Mouse (Mus musculus) midbrain, embryonic 16.5 days (tissue): ENCODE measurements around the gene Lrp1. TPM values are rescaled to one million over a fixed set of nuclear protein-coding genes. Genes with fewer than 3 reads are reported as not detected.
A peak's percentile ranks its signal among the peaks of the same experiment; 100 is the strongest.

ENCODE experiments used
- ATAC-seq: fragments of 200-750 bp; cut with Nextera tagmentation; 2 replicates; pipeline ENCODE4 v1.8.0; 2017; ENCODE audit warnings: moderate TSS enrichment
- H3K27ac ChIP-seq: fragments of 300-500 bp; sonication (generic); 2 replicates; pipeline ENCODE4 v1.5.1; 2014; ENCODE audit warnings: mild to moderate bottlenecking, low read length, mixed read lengths
- H3K27me3 ChIP-seq: fragments of 300-500 bp; sonication (generic); 2 replicates; pipeline ENCODE4 v1.6.1; 2014; ENCODE audit warnings: low read depth, low read length, mixed read lengths; ENCODE audit not compliant: control insufficient read depth, insufficient read depth
- H3K36me3 ChIP-seq: fragments of 300-500 bp; sonication (generic); 2 replicates; pipeline ENCODE4 v1.6.1; 2014; ENCODE audit warnings: mild to moderate bottlenecking, low read length, moderate library complexity, mixed read lengths; ENCODE audit not compliant: control insufficient read depth, insufficient read depth
- H3K4me1 ChIP-seq: fragments of 300-500 bp; sonication (generic); 2 replicates; pipeline ENCODE4 v1.6.1; 2014; ENCODE audit warnings: mild to moderate bottlenecking, low read length, mixed read lengths; ENCODE audit not compliant: control insufficient read depth, insufficient read depth
- H3K4me2 ChIP-seq: fragments of 300-500 bp; sonication (generic); 2 replicates; pipeline ENCODE4 v1.6.1; 2014; ENCODE audit warnings: mild to moderate bottlenecking, low read length, mixed read lengths
- H3K4me3 ChIP-seq: fragments of 300-500 bp; sonication (generic); 2 replicates; pipeline ENCODE4 v1.5.1; 2014; ENCODE audit warnings: low read depth, mild to moderate bottlenecking, low read length, moderate library complexity, mixed read lengths
- H3K9ac ChIP-seq: fragments of 300-500 bp; sonication (generic); 2 replicates; pipeline ENCODE4 v1.6.1; 2014; ENCODE audit warnings: low read depth, low read length, mixed read lengths
- H3K9me3 ChIP-seq: fragments of 300-500 bp; sonication (generic); replicated peaks from 2 replicates; pipeline ENCODE4 v1.6.1; 2014; ENCODE audit warnings: mild to moderate bottlenecking, low read length, mixed read lengths; ENCODE audit not compliant: control insufficient read depth, poor library complexity, severe bottlenecking
- WGBS: fragments of 180-500 bp; shearing (Covaris S2); extraction: QIAGEN DNeasy Blood & Tissue Kit; methylation state at CpG from one replicate; pipeline ENCODE4 v1.1.7; 2014; 5-methylcytosine and 5-hydroxymethylcytosine counted together
- polyA plus RNA-seq: library from polyadenylated mRNA; unstranded; fragments of >200 nt; fragmentation: Nextera tagmentation; extraction: Ambion mirVana; gene quantifications from 2 replicates; pipeline ENCODE4 v1.2.1, GENCODE M21; 2015

Gene Lrp1
- 110 and 117 TPM in 2 replicates for polyA plus RNA-seq

DNA sequence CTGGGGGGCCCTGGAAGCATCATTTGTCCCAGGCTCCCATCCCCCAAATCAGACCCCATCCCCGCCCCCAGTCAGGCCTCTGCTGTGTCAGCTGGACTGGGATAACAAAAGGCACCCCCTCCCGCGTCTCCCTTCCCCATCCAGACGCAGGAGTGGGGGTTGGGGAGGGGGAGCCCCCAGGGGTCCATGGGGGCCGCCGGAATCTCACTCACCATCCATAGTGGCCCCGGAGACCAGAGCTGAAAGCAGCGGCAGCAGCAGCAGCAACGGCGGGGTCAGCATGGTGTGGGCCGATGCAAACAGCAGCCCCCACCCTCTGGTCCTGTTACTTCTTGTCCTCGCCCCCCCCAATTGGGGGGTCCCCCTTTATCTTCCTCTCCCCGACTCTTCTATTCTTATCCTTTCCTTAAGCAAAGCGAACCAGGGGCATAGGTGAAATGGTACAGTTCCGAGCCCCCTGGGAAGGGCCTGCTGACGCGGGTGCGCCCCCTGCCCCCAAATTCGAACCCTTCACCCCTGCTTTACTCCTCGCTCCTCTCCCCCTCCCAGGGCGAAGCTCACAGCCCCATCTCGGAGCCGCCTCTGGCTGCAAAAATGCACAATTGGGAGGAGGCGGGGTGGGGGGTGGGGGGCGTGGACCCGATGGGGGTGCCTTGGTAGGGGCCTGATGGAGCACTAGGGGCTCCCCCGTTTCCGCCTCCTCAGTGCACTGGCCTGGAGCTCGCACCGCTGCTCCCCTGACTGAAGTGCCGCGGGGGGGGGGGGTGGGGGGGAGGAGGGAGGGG is at the start of gene Lrp1:
TSS of gene Lrp1 (minus strand) at position 743 of the 785 bp plus-strand sequence.
- H3K9ac ChIP-seq, result peak within 1 kb of the TSS; percentile 89
- H3K36me3 ChIP-seq, result no peaks in the 10 kb centered on the region; the same call in 1 of the 2 replicates
- no peaks in the 10 kb centered on the region for H3K27me3 ChIP-seq
- peaks cover 41% of the 10 kb centered on the region for H3K4me1 ChIP-seq
- peak within 1 kb of the TSS; percentile 68 for H3K4me3 ChIP-seq
- ATAC-seq, result peak; percentile 76
- H3K9me3 ChIP-seq, result no peaks in the 10 kb centered on the region
- peak within 1 kb of the TSS; percentile 96 for H3K4me2 ChIP-seq
- 0% methylated on average over 24 of the region's 32 CpGs for whole genome bisulfite sequencing
- H3K27ac ChIP-seq, result peak within 1 kb of the TSS; percentile 85

DNA sequence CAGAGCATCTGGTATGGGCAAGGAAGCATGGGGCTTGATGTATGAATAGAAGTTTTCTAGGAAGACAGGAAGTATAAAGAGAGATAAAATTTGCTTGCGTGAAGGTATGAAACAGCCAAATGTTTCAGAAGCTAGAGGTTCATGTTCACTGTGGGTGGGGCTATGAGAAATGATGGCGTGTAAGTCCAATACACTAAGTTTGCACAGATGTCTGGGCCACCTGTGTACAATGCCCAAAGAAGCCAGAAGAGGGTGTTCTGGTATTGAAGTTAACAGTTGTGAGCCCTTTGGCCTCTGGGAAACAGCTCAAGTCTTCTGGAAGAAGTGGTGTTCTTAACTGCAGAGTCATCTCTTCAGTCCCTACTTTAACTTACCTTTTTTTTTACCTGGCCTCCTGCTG is 49.2 kb upstream of the Lrp1 start:
- H3K27me3 ChIP-seq, result peaks cover 27% of the 10 kb centered on the region
- no peaks in the 10 kb centered on the region for H3K9me3 ChIP-seq
- no peaks in the 10 kb centered on the region for H3K36me3 ChIP-seq
- 96% methylated on average over 2 of the region's 2 CpGs for WGBS
- no peak overlapping the region for H3K27ac ChIP-seq
- no peak overlapping the region for H3K4me2 ChIP-seq
- H3K4me3 ChIP-seq, result no peak overlapping the region
- ATAC-seq, result no peak
- peaks cover 20% of the 10 kb centered on the region for H3K4me1 ChIP-seq
- H3K9ac ChIP-seq, result no peak overlapping the region

DNA sequence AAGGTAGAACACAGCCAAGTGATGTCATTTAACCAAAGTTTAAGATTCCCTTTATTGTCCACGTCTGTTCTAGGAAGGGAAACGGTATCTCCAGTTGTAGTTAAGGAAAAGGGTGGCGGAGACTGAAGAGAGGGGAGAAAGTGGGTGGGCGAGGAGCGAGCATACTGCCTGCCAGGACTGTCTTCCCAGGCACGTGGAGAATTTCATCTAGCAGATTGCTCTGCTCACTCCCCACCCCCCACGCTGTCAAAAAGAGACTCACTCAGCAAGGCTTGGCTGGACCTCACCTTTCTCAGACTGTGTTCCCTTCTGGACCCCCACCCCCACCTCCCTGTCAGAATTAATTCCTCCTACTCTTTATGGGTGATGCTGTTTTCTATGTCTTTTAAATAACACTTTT is 48.2 kb upstream of the Lrp1 start:
- Histone ChIP-seq H3K27me3 (peaks cover 37% of the 10 kb centered on the region), H3K4me1 (peaks cover 20% of the 10 kb centered on the region), H3K4me2 (0 out of 2 replicates have a peak overlapping the region, but pooled peaks have one; percentile 24), H3K4me3 (no peak overlapping the region), H3K27ac (no peak overlapping the region), H3K9me3 (no peaks in the 10 kb centered on the region), H3K36me3 (no peaks in the 10 kb centered on the region), H3K9ac (no peak overlapping the region; the same call in 1 of the 2 replicates)
- 34% methylated on average over 7 of the region's 7 CpGs for WGBS
- no peak for ATAC-seq

DNA sequence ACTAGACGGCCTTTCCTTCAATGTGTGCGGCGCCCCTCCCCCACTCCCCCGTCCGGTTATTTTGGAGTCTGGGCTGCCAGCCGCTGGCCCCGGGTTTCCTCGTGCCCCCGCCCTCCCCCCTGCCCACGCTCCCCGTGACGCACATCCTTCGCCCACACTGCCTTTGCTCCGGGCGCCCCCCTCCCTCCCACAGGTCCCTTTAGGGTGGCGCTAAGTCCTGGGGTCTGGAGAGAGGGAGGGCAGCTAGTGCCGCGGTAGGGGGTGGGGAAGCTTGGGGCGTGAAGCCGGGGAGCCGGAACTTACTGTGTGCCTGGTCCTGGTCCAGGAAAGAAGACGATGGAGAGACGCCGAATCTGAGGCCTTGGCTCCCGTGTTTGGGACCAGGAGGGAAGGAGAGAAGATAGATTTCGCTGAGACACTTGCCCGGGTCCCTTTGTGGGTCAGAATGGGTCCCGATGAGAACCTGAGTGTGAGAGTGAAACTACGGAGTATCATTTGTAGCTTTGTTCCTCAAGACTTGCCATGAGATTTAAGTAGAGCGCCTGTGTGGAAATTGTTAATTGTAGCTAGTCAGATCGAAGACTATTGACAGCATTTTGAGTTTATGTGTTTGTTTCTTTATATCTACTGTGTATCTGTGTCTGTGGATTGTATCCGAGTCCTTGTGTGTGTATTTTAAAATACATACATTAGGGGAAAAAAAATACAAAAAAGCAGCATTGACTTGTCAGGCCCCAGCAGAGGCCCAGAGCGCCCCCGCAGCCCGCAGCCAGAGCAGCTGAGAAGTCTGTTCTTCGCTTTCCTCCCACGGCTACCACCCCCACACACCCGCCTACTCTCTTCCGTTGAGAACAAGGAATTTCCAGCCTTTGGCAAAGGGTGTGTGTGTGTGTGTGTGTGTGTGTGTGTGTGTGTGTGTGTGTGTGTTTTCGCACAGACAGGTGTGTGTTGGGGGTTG is 47.4 kb upstream of the Lrp1 start, which contains the start of gene Nab2:
TSS of gene Nab2 (minus strand) at position 476 of the 958 bp plus-strand sequence.
- 2% methylated on average over 37 of the region's 40 CpGs for WGBS
- Histone ChIP-seq H3K27me3 (peaks cover 45% of the 10 kb centered on the region), H3K9ac (peak within 1 kb of the TSS; percentile 46), H3K4me2 (peak within 1 kb of the TSS; percentile 93), H3K36me3 (no peaks in the 10 kb centered on the region), H3K4me1 (peaks cover 20% of the 10 kb centered on the region), H3K4me3 (peak within 1 kb of the TSS; percentile 58), H3K27ac (peak within 1 kb of the TSS; percentile 72), H3K9me3 (no peaks in the 10 kb centered on the region)
- ATAC-seq, result no peak

DNA sequence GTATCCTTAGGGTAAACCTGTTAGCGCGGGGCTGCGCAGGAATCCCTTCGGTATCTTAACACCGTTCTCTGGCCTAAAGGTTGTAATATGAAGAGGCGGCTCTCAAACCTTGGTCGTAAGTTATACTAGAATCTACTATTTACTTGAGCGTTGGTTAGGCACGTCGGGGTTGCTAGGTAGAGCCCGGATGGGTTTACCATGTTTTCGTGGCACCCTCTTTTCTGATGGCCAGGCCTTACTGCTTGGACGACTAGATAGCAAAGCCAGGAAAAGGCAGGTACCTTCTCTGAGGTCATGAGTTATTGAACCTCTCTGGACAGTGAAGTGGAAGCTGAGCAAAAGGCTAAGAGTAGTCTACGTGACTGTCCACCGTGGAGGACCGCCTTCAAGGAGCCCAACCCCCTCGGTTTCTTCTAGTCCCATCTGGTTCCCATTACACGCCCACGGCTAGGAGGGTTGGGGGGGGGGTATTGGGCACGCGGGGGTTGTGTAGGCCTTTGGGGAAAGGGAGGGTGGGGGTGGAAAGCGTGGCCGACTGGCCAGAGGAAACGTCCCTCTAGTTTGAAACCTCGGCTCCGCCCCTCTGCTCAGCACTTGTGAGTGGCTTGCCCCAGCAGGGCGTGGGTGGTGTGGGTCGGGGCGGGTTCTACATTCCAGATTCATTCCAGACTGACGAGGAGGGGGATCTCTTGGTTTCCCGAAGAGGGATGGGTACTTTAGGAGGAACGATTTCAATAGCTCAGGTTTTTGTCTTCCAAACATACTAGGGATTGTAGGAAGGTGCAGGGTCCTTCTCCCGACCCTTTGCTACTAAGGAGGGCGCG is 46.5 kb upstream of the Lrp1 start:
- peak overlapping the region; percentile 72 for H3K9ac ChIP-seq

DNA sequence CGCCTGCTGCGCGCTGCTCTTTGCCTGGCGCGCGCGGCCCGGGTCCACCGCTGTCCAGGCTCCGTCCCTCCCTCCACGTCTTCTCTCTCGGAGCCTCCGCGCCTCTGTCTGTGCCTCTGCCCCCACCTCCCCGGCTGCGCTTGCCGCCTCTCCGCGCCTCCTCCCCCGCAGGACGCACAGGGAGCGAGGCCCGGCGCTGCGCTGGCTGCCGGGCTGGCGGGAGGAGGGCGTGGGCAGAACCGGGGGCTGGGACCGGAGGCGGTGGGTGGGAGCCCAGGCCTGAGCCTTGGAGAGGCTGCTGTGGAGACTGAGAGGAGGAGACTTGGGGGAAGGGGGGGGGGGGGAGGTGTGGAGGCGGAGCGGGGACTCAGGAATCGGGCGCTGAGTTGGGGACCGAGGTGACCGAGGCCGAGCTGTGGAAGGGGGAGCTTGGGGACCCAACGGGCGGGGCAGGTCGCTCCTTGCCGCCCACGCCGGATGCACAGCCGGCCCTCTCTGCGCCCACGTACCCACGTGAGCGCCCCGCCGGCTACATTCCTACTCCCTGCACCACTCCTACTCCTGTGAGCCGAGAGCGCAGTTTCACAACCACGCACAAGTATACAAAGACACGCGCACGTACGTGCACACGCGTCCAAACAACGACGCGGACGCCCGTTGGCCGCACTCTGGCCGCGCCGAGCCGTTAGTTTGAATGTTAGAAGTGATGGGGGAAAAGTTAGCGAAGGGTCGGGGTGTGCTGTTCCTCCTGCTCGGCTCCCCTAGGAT is 45.7 kb upstream of the Lrp1 start, which contains the start of gene Nemp1:
TSS of gene Nemp1 (plus strand) at position 401 of the 768 bp plus-strand sequence.
- peak; percentile 49 for ATAC-seq

More for the DNA sequence above, 46.5 kb upstream of the Lrp1 start:
- Histone ChIP-seq H3K27me3 (peaks cover 54% of the 10 kb centered on the region), H3K27ac (peak overlapping the region; percentile 72), H3K9me3 (no peaks in the 10 kb centered on the region), H3K36me3 (no peaks in the 10 kb centered on the region), H3K4me1 (peaks cover 21% of the 10 kb centered on the region), H3K4me2 (peak overlapping the region; percentile 93), H3K4me3 (peak overlapping the region; percentile 58)
- 2% methylated on average over 31 of the region's 35 CpGs for WGBS
- peak; percentile 18 for ATAC-seq

DNA sequence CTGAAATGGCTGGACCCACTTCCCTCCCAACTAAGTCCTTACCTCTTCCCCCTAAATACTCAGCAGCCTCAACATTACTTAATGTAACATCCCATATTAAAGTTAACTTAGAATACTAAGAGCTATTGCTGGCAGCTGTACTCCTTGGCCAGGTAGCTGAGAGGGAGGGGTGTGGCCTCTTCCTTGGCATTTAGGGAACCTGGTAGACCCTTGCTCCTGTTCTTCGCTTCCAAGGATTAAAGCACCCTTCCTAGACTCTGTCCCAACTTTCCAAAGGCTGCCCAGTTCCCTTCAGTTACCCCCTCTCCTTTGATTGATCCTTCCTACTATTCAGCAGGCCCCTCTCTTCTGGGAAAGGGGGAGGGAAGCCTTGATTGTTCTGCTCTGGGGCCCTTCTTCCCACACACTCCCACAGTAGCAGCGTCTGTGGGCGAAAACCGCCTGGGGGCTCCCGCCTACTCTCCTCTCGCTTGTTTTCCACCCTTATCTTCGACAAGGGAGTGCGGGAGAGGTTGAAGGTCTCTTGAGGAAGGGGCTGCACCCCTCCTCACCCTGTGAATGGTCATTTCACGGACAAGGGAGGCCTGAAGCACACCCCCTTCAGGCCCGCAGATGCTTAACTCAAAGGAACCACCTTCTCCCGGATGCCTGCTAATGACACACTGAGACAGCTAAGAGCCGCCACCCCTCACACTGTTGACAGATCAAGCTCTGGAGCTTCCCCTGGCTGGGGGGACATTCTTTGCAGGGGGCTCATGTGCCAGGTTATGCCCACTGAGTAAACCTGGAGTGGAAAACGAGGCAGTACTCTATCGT is 44.6 kb upstream of the Lrp1 start:
- no peaks in the 10 kb centered on the region for H3K9me3 ChIP-seq
- peak overlapping the region; percentile 58 for H3K4me3 ChIP-seq
- peak overlapping the region; percentile 93 for H3K4me2 ChIP-seq
- ATAC-seq, result no peak
- no peaks in the 10 kb centered on the region for H3K36me3 ChIP-seq
- H3K27ac ChIP-seq, result no peak overlapping the region
- H3K27me3 ChIP-seq, result peaks cover 68% of the 10 kb centered on the region
- 0 out of 2 replicates have a peak overlapping the region, but pooled peaks have one; percentile 45 for H3K9ac ChIP-seq
- WGBS, result 7% methylated on average over 14 of the region's 14 CpGs
- H3K4me1 ChIP-seq, result peaks cover 30% of the 10 kb centered on the region

More for the DNA sequence above, 45.7 kb upstream of the Lrp1 start, which contains the start of gene Nemp1:
- peak within 1 kb of the TSS; percentile 64 for H3K27ac ChIP-seq
- H3K4me1 ChIP-seq, result peaks cover 28% of the 10 kb centered on the region
- H3K4me2 ChIP-seq, result peak within 1 kb of the TSS; percentile 93
- H3K36me3 ChIP-seq, result no peaks in the 10 kb centered on the region
- peak within 1 kb of the TSS; percentile 58 for H3K4me3 ChIP-seq
- WGBS, result under 1% methylated on average over 59 of the region's 73 CpGs
- peaks cover 59% of the 10 kb centered on the region for H3K27me3 ChIP-seq
- H3K9ac ChIP-seq, result peak within 1 kb of the TSS; percentile 72
- H3K9me3 ChIP-seq, result no peaks in the 10 kb centered on the region
